Mouse (Mus musculus): ENCODE measurements around the gene Timm13.
A peak's percentile ranks its signal among the peaks of the same experiment; 100 is the strongest.

- TF ChIP-seq CTCF (conservative IDR thresholded peaks at IDR 0.05; ENCODE audit: insufficient read depth, insufficient read length, low read depth, low read length) (peak; percentile 84), POLR2A (IDR thresholded peaks at IDR 0.05; ENCODE audit: low read depth, low read length) (no peak)
These were observed 24.7 kb downstream of the Timm13 start for GRCm38 (mm10) chr10:80876028-80876427.

Data from kidney, adult 2 months (tissue).